Mouse (Mus musculus): ENCODE results near the gene Fam83g. TPM values are rescaled to one million over a fixed set of nuclear protein-coding genes. Genes with fewer than 3 reads are reported as not detected.
"Not testable (repeated sequence)": the region's sequence is repeated elsewhere in the genome, so short reads cannot be mapped to it uniquely, and the experiment has no call there.

Fam83g gene
- 0.17 and 0.24 TPM in 2 replicates for polyA plus RNA-seq (2015; fragmentation: Nextera tagmentation; extraction: Ambion mirVana)

DNA sequence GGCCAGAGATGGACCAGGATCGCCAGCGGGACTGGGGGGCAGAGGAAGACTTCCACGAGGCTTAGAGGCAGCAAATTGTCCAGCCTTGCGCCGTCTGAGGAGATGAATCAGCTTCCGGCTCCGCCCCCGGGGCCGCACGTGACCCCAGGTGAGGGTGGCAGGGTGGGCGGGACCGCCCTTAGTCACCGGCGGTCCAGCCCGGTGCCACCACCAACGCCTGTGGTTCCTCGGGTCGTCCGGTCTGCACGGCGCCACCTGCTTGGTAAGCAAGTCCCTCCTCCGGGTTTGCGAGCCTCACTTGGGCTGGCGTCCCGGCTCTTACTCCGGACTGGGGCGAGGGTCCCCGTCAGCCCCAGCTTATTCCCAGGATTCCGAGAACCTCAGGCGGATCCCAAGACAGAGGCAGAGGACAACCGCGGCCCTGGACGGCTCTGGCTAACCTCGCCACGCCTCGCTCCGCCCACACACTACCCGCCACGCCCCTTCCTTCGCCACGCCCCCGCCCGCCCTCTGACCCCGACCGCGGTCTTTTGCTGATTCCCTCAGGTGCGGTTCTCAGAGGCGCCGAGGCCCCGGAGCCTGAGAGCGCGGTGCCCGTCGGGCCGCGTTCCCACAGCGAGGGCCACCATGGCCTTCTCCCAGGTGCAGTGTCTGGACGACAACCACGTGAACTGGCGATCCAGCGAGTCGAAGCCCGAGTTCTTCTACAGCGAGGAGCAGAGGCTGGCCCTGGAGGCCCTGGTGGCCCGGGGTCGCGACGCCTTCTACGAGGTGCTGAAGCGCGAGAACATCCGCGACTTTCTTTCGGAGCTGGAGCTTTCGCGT, at the start of gene Fam83g:
TSS of gene Fam83g (plus strand) at position 185 of the 825 bp plus-strand sequence.
- H3K9ac ChIP-seq (replicated peaks), result no peak within 1 kb of the TSS
- peak within 1 kb of the TSS; percentile 53 for H3K4me2 ChIP-seq (replicated peaks)
- H3K36me3 ChIP-seq, result no peaks in the 10 kb centered on the region
- peaks cover 12% of the 10 kb centered on the region; the same call in 1 of the 2 replicates for H3K4me1 ChIP-seq (replicated peaks)
- WGBS, result 2% methylated on average over 74 of the region's 76 CpGs
- H3K27ac ChIP-seq, result no peak within 1 kb of the TSS
- peak; percentile 58; the same call in 1 of the 2 replicates for ATAC-seq
- H3K4me3 ChIP-seq (replicated peaks), result peak within 1 kb of the TSS; percentile 36
- H3K27me3 ChIP-seq, result peaks cover 41% of the 10 kb centered on the region
- no peaks in the 10 kb centered on the region for H3K9me3 ChIP-seq

DNA sequence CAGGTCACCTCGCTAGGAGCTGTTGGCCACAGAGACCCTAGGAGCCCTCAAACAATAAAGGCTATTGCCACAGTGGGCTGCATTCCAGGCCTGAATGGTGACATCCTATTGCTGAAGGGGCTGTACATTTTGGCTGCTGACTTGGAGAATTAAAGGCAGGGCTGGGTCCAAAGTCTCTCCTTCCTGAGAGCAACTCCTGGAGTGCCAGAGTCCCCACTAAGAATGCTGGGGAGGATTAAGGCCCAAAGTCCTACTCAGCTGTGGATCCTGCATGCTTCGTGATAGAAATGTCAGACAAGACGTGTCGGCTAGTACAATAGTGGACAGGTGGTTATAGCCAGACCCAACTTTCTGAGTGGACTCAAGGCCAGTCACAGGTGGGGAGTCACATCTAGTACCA, 47.6 kb upstream of the Fam83g start:
- H3K4me1 ChIP-seq (replicated peaks); H3K27me3 ChIP-seq; H3K36me3 ChIP-seq; H3K4me2 ChIP-seq (replicated peaks); H3K9ac ChIP-seq (replicated peaks); ATAC-seq; H3K4me3 ChIP-seq (replicated peaks); H3K9me3 ChIP-seq; H3K27ac ChIP-seq: not testable (repeated sequence)
- WGBS, result 89% methylated on average over 4 of the region's 4 CpGs

DNA sequence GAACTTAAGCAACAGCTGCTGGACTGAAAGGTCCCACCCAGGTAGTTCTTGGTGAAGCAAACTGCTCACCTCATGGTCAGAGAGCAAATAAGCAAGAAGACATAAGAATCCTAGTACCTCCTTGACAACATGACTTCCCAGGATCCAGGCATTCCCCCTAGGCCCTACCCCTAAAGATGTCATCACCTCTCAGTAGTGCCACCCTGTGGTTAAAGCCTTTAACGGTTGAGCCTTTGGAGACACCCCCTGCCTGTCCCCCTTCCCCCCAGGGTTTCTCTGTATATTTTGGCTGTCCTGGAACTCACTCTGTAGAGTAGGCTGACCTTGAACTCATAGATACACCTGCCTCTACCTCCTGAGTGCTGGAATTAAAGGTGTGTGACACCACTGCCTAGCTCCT, 46.5 kb upstream of the Fam83g start:
- no peaks in the 10 kb centered on the region for H3K9me3 ChIP-seq
- H3K4me1 ChIP-seq (replicated peaks), result no peaks in the 10 kb centered on the region
- H3K36me3 ChIP-seq, result no peaks in the 10 kb centered on the region
- no peak overlapping the region for H3K4me3 ChIP-seq (replicated peaks)
- ATAC-seq, result no peak
- H3K4me2 ChIP-seq (replicated peaks), result no peak overlapping the region
- no peaks in the 10 kb centered on the region for H3K27me3 ChIP-seq
- H3K27ac ChIP-seq, result no peak overlapping the region
- 52% methylated on average over 1 of the region's 1 CpGs for WGBS
- no peak overlapping the region for H3K9ac ChIP-seq (replicated peaks)

DNA sequence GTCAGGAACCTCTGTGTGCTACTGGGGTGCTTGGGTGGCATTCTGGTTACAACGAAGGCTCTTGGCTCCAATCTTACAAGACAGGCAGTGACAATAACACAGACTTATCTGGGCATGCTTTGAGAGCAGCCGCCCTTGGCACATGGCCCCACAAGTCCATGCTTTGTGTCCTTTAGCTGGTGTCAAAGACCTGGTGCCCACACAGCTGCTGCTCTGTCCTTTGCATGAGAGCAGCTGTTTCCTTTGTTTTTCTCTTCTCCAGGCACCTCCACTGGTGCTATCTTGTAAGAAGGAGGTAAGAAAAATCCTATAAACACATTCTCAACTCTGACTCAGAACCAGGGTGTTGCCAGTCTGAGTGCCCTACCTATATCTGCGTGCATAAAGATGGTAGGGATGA, 46.0 kb upstream of the Fam83g start:
- WGBS, result 96% methylated on average over 3 of the region's 3 CpGs
- no peak for ATAC-seq

DNA sequence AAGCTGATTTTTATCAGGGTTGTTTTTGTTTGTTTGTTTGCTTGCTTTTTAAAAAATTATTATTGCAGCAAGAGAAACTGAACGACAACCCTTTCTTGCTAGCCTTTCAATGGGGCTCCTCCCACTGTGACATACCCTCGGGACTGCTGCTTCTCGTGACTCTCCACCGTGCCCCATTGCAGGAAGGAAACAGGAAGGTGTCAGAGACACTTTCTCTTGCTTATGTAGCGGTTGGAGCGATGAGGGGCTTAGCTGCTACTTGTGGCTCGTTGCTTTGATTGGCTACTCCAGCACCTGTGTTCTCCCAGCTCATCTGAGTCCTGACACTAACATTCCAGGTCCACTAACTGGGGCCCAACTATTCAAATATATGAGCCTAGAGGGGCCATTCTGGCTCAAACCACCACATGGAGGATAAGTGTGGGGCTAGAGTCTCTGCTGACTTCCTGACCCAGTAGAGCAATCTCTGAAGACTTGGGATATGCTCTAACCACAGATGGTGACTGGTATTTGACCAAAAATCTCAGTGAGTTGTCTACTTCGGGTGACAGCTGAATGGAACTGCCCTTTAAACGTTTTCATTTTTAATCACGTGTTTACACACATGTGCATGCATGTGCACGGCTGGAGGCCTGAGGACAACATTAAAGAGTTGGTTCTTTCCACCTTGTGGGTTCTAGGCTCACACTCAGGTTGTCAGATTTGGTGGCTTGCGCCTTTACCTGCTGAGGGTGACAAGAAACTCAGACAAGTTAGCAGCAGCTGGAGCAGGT, 44.9 kb upstream of the Fam83g start:
- ATAC-seq, result no peak
- H3K27ac ChIP-seq, result no peak overlapping the region
- no peaks in the 10 kb centered on the region for H3K9me3 ChIP-seq
- H3K4me3 ChIP-seq (replicated peaks), result no peak overlapping the region
- H3K36me3 ChIP-seq, result no peaks in the 10 kb centered on the region
- no peak overlapping the region for H3K9ac ChIP-seq (replicated peaks)
- H3K4me1 ChIP-seq (replicated peaks), result no peaks in the 10 kb centered on the region
- H3K27me3 ChIP-seq, result no peaks in the 10 kb centered on the region
- H3K4me2 ChIP-seq (replicated peaks), result no peak overlapping the region
- WGBS, result 80% methylated on average over 12 of the region's 12 CpGs

More for the DNA sequence above, 46.0 kb upstream of the Fam83g start:
- no peak overlapping the region for H3K4me2 ChIP-seq (replicated peaks)
- H3K9ac ChIP-seq (replicated peaks), result no peak overlapping the region
- H3K27ac ChIP-seq, result no peak overlapping the region
- H3K9me3 ChIP-seq, result no peaks in the 10 kb centered on the region
- no peaks in the 10 kb centered on the region for H3K27me3 ChIP-seq
- H3K4me1 ChIP-seq (replicated peaks), result no peaks in the 10 kb centered on the region
- no peak overlapping the region for H3K4me3 ChIP-seq (replicated peaks)
- H3K36me3 ChIP-seq, result no peaks in the 10 kb centered on the region

DNA sequence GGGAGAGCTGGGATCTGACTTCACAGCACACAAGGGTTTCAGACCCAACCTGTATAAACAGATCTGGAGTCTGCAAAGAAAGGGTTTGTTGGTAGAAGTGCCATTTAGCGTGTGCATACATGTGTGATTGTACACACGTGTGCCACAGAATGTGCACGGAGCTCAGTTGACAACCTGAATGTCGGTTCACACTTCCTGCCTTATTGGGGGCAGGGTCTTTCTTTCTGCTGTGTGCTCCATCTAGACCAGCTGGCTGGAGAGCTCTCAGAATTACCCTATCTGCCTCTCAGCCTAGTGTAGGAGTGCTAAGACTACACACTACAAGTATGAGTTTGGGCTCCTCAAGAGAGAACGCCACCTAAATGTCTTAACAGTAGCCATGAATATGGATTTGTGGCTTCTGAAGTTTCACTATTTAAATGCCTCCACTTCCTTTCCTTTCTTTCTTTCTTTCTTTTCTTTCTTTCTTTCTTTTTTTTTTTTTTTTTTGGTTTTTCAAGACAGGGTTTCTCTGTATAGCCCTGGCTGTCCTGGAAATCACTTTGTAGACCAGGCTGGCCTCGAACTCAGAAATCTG, 44.2 kb upstream of the Fam83g start:
- Histone ChIP-seq H3K4me2 (replicated peaks) (no peak overlapping the region), H3K27ac (no peak overlapping the region), H3K36me3 (no peaks in the 10 kb centered on the region), H3K4me1 (replicated peaks) (no peaks in the 10 kb centered on the region), H3K9ac (replicated peaks) (no peak overlapping the region), H3K27me3 (no peaks in the 10 kb centered on the region), H3K4me3 (replicated peaks) (no peak overlapping the region), H3K9me3 (no peaks in the 10 kb centered on the region)
- 92% methylated on average over 6 of the region's 6 CpGs for WGBS
- no peak for ATAC-seq

DNA sequence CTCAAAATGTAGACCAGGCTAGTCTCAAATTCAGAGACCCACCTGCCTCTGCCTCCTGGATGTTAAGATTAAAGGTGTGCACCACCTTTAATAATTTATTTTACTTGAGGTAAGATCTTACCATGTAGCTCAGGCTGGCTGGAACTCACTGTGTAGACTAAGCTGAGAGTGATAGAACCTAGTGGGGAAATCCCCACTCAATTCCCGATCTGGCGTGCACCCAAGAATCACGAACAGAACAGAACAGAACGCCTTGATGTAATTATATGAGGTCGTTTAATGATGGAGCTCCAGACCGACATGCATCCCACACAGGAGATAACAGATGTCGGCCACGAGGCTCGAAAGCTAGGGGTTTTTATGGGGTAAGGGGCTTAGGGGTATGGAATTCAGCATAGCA, 43.3 kb upstream of the Fam83g start:
- H3K36me3 ChIP-seq; H3K4me1 ChIP-seq (replicated peaks); H3K9ac ChIP-seq (replicated peaks); H3K4me2 ChIP-seq (replicated peaks); ATAC-seq; H3K27ac ChIP-seq; H3K27me3 ChIP-seq; H3K9me3 ChIP-seq; H3K4me3 ChIP-seq (replicated peaks): not testable (repeated sequence)
- WGBS, result 86% methylated on average over 9 of the region's 9 CpGs

DNA sequence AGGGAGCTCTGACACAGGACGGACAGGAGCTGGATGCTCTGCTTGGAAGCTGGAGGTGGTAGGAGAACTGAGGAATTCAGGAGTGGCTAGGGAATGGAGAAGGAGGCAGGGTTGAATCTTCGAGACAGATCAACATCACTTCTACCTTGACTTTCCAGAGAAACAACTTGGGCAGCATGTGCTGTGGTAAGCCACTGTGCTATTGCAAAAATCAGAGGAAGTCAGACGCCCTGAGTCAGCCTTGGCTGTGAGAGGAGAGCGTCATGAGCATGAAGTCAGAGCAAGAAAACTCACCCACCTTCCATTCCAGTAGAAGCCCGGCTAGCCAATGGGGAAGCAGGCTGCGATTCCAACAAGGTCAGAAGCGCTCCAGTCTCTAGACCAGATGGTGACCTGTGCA, 41.8 kb upstream of the Fam83g start:
- H3K4me1 ChIP-seq (replicated peaks), result no peaks in the 10 kb centered on the region
- H3K9me3 ChIP-seq, result no peaks in the 10 kb centered on the region
- H3K4me3 ChIP-seq (replicated peaks), result no peak overlapping the region
- H3K27me3 ChIP-seq, result no peaks in the 10 kb centered on the region
- no peak overlapping the region for H3K9ac ChIP-seq (replicated peaks)
- 86% methylated on average over 7 of the region's 7 CpGs for WGBS
- no peak for ATAC-seq
- no peaks in the 10 kb centered on the region for H3K36me3 ChIP-seq
- no peak overlapping the region for H3K27ac ChIP-seq
- H3K4me2 ChIP-seq (replicated peaks), result no peak overlapping the region

DNA sequence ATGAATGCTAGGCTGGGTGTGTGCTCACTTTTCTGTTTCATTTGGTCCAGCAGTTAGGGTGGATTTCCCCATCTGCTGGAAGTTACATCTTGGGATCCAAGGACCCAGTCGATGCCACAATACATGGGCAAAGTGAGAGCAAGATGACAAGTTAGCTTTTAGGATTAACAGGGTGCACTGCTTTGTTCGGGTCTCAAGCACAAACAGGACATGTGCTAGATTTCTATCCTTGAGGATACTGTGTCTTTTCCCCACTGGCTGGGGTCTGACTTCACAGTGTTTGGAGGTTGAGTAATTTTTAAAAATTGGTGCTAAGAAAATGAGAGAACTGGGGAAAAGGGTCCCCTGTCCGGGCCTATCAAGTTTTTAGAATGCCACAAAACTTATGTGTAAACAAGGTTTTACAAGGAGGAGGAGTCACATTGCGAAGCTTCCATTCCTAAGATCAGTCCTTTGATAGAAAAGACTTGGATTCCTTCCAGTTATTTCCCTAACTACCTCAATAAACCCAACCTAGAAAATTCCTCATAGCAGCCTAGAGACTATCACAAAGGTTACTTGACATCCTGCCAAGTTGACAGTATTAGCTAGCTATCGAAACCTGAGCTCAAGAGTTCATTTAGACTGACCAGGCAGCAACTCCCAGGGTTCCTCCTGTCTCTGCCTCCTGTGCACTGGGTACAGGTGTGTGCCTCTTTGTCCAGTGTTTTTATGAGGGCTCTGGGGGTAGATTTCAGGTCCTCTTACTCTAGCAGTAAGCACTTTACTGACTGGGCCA, 40.5 kb upstream of the Fam83g start:
- no peak overlapping the region for H3K4me3 ChIP-seq (replicated peaks)
- H3K9ac ChIP-seq (replicated peaks), result no peak overlapping the region
- H3K9me3 ChIP-seq, result no peaks in the 10 kb centered on the region
- H3K4me2 ChIP-seq (replicated peaks), result no peak overlapping the region
- no peaks in the 10 kb centered on the region for H3K4me1 ChIP-seq (replicated peaks)
- no peaks in the 10 kb centered on the region for H3K27me3 ChIP-seq
- 84% methylated on average over 5 of the region's 5 CpGs for WGBS
- H3K36me3 ChIP-seq, result no peaks in the 10 kb centered on the region
- no peak overlapping the region for H3K27ac ChIP-seq
- ATAC-seq, result no peak

DNA sequence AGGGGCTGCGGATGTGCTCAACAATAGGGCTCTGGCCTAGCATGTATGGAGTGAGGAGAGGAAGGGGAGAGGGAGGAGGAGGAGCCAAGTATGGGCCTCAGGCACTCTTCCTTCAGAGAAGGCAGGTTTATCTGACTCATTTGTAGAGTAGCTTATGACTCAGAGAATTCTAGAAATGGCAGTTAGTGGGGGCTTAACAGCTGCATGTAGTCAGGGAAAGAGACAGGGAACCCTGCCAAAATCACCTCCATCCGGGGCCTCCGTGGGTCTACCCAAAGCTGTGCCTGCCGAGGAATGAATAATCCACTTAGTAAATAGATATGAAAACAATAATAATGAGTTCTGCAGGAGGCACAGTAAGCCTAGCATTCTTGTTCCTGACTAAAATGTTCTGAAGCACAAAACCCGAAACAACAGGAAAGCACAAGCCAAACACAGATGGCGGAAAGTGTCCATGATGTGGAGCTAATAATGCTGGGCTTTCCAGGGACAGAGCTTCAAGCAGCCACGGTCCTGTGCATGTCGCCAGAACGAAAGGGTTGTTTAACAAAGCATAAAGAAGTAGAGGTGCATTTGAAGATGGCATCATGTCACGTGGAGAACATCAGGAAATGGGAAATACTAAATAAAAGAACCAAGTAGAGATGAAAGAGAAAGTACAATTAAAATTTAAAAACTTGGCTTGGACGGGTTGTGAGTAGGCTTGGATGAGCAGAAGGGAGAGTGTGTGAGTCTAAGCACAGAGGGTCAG, 39.1 kb upstream of the Fam83g start:
- H3K27ac ChIP-seq, result no peak overlapping the region
- no peak overlapping the region for H3K4me3 ChIP-seq (replicated peaks)
- WGBS, result 73% methylated on average over 11 of the region's 11 CpGs
- no peaks in the 10 kb centered on the region for H3K27me3 ChIP-seq
- H3K4me1 ChIP-seq (replicated peaks), result no peaks in the 10 kb centered on the region
- H3K9ac ChIP-seq (replicated peaks), result no peak overlapping the region
- no peaks in the 10 kb centered on the region for H3K36me3 ChIP-seq
- no peaks in the 10 kb centered on the region for H3K9me3 ChIP-seq
- no peak overlapping the region for H3K4me2 ChIP-seq (replicated peaks)
- no peak for ATAC-seq

DNA sequence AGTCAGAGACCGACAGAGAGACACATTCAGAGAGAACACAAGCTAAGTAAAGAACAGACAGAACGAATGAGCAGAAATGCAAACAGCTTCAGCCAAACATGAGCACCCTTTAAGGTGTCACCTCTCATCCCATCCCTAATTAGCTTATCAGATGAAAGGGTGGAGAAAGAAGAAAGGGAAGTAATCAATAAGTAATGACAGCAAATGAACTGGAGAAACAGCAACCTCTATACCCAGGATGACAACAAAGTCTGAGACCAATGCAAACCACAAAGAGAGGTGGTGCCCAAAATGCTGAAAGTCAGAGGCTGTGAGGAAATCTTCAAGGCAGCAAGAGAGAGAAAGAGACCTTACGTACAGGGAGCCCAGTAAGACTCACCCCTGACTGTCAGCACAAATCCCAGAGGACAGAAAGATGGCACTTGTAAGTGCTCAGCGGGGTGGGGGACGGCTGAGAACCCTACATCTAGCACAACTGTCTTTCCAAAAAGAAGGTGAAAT, 38.5 kb upstream of the Fam83g start:
- Histone ChIP-seq H3K27ac (no peak overlapping the region), H3K9me3 (no peaks in the 10 kb centered on the region), H3K4me3 (replicated peaks) (no peak overlapping the region), H3K9ac (replicated peaks) (no peak overlapping the region), H3K27me3 (no peaks in the 10 kb centered on the region), H3K4me2 (replicated peaks) (no peak overlapping the region), H3K4me1 (replicated peaks) (no peaks in the 10 kb centered on the region), H3K36me3 (no peaks in the 10 kb centered on the region)
- 82% methylated on average over 5 of the region's 5 CpGs for WGBS
- ATAC-seq, result no peak

All from midbrain, embryonic 13.5 days (tissue).